Mouse (Mus musculus): ENCODE measurements around the gene Mrps18a. TPM values are rescaled to one million over a fixed set of nuclear protein-coding genes. Genes with fewer than 3 reads are reported as not detected.

Mrps18a gene
- 10 to 100 TPM; 81.0 to 83.8 TPM for total RNA-seq (2021)

- DNase-seq: peak; percentile 82 to 85
Measured at GRCm38 (mm10) chr17:46110402-46111289, at the start of gene Mrps18a. Mrps18a (plus strand) TSS chr17:46110986.

- no peak for DNase-seq
Measured at GRCm38 (mm10) chr17:46063283-46063973, 47.4 kb upstream of the Mrps18a start.

GRCm38 (mm10) chr17:46063974-46064312 lies 46.8 kb upstream of the Mrps18a start:
- no peak for DNase-seq

- no peak for DNase-seq
Measured at GRCm38 (mm10) chr17:46070046-46070445, 40.7 kb upstream of the Mrps18a start.

GRCm38 (mm10) chr17:46071531-46071930 lies 39.3 kb upstream of the Mrps18a start:
- no peak for DNase-seq

- DNase-seq: peak in 1 of 2 experiments; percentile 17
Measured at GRCm38 (mm10) chr17:46073730-46074301, 37.0 kb upstream of the Mrps18a start.

- DNase-seq: no peak
Measured at GRCm38 (mm10) chr17:46074398-46075115, 36.2 kb upstream of the Mrps18a start.

GRCm38 (mm10) chr17:46075116-46075485 lies 35.7 kb upstream of the Mrps18a start:
- DNase-seq: no peak

GRCm38 (mm10) chr17:46075551-46076259 lies 35.1 kb upstream of the Mrps18a start:
- no peak for DNase-seq

- DNase-seq: no peak
Measured at GRCm38 (mm10) chr17:46076260-46076551, 34.6 kb upstream of the Mrps18a start.

GRCm38 (mm10) chr17:46077921-46078534 lies 32.8 kb upstream of the Mrps18a start:
- DNase-seq: no peak

- DNase-seq: no peak
Measured at GRCm38 (mm10) chr17:46079037-46079436, 31.7 kb upstream of the Mrps18a start.

GRCm38 (mm10) chr17:46080388-46080787 lies 30.4 kb upstream of the Mrps18a start:
- no peak for DNase-seq

- DNase-seq: no peak
Measured at GRCm38 (mm10) chr17:46081042-46081441, 29.7 kb upstream of the Mrps18a start.

- no peak for DNase-seq
Measured at GRCm38 (mm10) chr17:46081657-46082056, 29.1 kb upstream of the Mrps18a start.

GRCm38 (mm10) chr17:46083381-46083780 lies 27.4 kb upstream of the Mrps18a start:
- no peak for DNase-seq

GRCm38 (mm10) chr17:46084091-46084501 lies 26.7 kb upstream of the Mrps18a start:
- peak; percentile 71 to 74 for DNase-seq

- DNase-seq: no peak
Measured at GRCm38 (mm10) chr17:46086341-46086870, 24.4 kb upstream of the Mrps18a start.

- DNase-seq: no peak
Measured at GRCm38 (mm10) chr17:46091351-46091750, 19.4 kb upstream of the Mrps18a start.

- DNase-seq: no peak
Measured at GRCm38 (mm10) chr17:46091899-46092298, 18.9 kb upstream of the Mrps18a start.

GRCm38 (mm10) chr17:46098525-46098924 lies 12.3 kb upstream of the Mrps18a start:
- DNase-seq: no peak

- no peak for DNase-seq
Measured at GRCm38 (mm10) chr17:46101906-46102305, 8.9 kb upstream of the Mrps18a start.
